Mouse (Mus musculus): ENCODE measurements around the gene Lce1h. TPM values are rescaled to one million over a fixed set of nuclear protein-coding genes. Genes with fewer than 3 reads are reported as not detected.

Gene Lce1h
- polyA plus RNA-seq, 1 experiment from 2014 or later: not detected

GRCm38 (mm10) chr3:92722631-92723030 is 42.2 kb downstream of the Lce1h start:
- Histone ChIP-seq H3K4me2 (ENCODE audit: low read depth, low read length) (no peak overlapping the region), H3K9ac (replicated peaks; ENCODE audit: low read length) (no peak overlapping the region), H3K36me3 (replicated peaks; ENCODE audit: control insufficient read depth, insufficient read depth, low read depth, low read length) (no peaks in the 10 kb centered on the region), H3K4me1 (ENCODE audit: control insufficient read depth, insufficient read depth, low read length) (no peaks in the 10 kb centered on the region), H3K27me3 (ENCODE audit: control insufficient read depth, insufficient read depth, low read length) (no peaks in the 10 kb centered on the region), H3K4me3 (ENCODE audit: low read depth, low read length) (no peak overlapping the region), H3K9me3 (replicated peaks; ENCODE audit: control insufficient read depth, low read length) (no peaks in the 10 kb centered on the region), H3K27ac (replicated peaks; ENCODE audit: low read depth, low read length) (no peak overlapping the region)
- ATAC-seq (replicated peaks; ENCODE audit: insufficient number of reproducible peaks, low FRiP score, low TSS enrichment, low read depth): no peak
- DNase-seq (ENCODE audit: low spot score): no peak
- 81% methylated on average over 5 of the region's 5 CpGs for WGBS

DNA sequence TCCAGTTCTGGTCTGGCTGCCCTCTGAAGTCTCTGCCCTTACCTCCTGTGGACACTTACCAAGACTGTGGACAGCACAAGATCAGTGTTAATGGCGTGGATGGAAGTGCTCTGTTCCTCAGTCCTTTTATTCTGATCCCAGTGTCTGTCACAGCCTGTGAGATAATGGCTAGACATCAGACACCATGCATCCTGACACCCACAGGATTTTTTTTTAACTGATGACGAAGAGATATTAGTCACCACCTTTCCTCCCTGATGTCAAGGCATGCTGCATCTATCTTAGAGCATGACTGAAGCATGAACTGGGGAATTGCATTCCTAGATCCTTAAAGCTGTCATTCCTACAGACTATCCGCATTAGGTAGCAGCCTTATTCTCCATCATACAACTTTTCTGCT is 44.6 kb downstream of the Lce1h start, which contains the start of gene Lce1f:
Lce1f (minus strand) TSS at position 101 of the 400 bp plus-strand sequence.
- Histone ChIP-seq H3K27ac (replicated peaks; ENCODE audit: low read depth, low read length) (no peak within 1 kb of the TSS), H3K27me3 (ENCODE audit: control insufficient read depth, insufficient read depth, low read length) (no peaks in the 10 kb centered on the region), H3K36me3 (replicated peaks; ENCODE audit: control insufficient read depth, insufficient read depth, low read depth, low read length) (no peaks in the 10 kb centered on the region), H3K4me2 (ENCODE audit: low read depth, low read length) (no peak within 1 kb of the TSS), H3K4me3 (ENCODE audit: low read depth, low read length) (no peak within 1 kb of the TSS), H3K9ac (replicated peaks; ENCODE audit: low read length) (no peak within 1 kb of the TSS), H3K4me1 (ENCODE audit: control insufficient read depth, insufficient read depth, low read length) (no peaks in the 10 kb centered on the region), H3K9me3 (replicated peaks; ENCODE audit: control insufficient read depth, low read length) (no peaks in the 10 kb centered on the region)
- 77% methylated on average over 3 of the region's 3 CpGs for WGBS
- ATAC-seq (replicated peaks; ENCODE audit: insufficient number of reproducible peaks, low FRiP score, low TSS enrichment, low read depth): no peak
- DNase-seq (ENCODE audit: low spot score): no peak

DNA sequence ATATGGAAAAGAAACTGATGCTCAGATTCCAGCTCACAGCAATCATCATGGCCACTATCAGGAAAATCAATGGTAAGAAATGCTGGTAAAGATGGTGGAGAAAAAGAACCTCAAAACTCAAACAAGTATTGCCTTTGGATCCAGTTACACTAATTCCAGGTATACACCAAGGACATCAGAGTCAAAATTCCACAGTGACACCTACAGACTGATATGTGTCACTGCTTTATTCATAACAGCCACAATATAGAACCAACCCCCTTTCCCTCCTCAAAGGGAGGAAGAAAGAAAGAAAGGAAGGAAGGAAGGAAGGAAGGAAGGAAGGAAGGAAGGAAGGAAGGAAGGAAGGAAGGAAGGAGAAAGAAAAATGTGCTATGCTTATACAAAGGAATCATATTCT is 49.7 kb downstream of the Lce1h start:
- Histone ChIP-seq H3K9me3 (replicated peaks; ENCODE audit: control insufficient read depth, low read length) (no peaks in the 10 kb centered on the region), H3K9ac (replicated peaks; ENCODE audit: low read length) (no peak overlapping the region), H3K27me3 (ENCODE audit: control insufficient read depth, insufficient read depth, low read length) (no peaks in the 10 kb centered on the region), H3K27ac (replicated peaks; ENCODE audit: low read depth, low read length) (no peak overlapping the region), H3K4me3 (ENCODE audit: low read depth, low read length) (no peak overlapping the region), H3K4me2 (ENCODE audit: low read depth, low read length) (no peak overlapping the region), H3K4me1 (ENCODE audit: control insufficient read depth, insufficient read depth, low read length) (no peaks in the 10 kb centered on the region), H3K36me3 (replicated peaks; ENCODE audit: control insufficient read depth, insufficient read depth, low read depth, low read length) (no peaks in the 10 kb centered on the region)
- no peak for ATAC-seq (replicated peaks; ENCODE audit: insufficient number of reproducible peaks, low FRiP score, low TSS enrichment, low read depth)
- DNase-seq (ENCODE audit: low spot score): no peak

Other genes with a start within 250 kb of the Lce1h start
- not detected in 2 replicates for gene 2310046K23Rik, start 230.6 kb downstream of the Lce1h start, polyA plus RNA-seq (2014; fragmentation: Nextera tagmentation; extraction: Ambion mirVana)
- gene Ivl, start 191.3 kb downstream of the Lce1h start, polyA plus RNA-seq (2014; fragmentation: Nextera tagmentation; extraction: Ambion mirVana): 0.17 TPM in 1 of 2 replicates, not detected in the other
- gene Smcp, start 176.1 kb downstream of the Lce1h start, polyA plus RNA-seq (2014; fragmentation: Nextera tagmentation; extraction: Ambion mirVana): not detected in 2 replicates
- gene 2210017I01Rik, start 157.6 kb downstream of the Lce1h start, polyA plus RNA-seq (2014; fragmentation: Nextera tagmentation; extraction: Ambion mirVana): not detected in 2 replicates
- gene Lce6a, start 143.4 kb downstream of the Lce1h start, polyA plus RNA-seq (2014; fragmentation: Nextera tagmentation; extraction: Ambion mirVana): not detected in 2 replicates
- gene Lce1a1, start 116.8 kb downstream of the Lce1h start, polyA plus RNA-seq (2014; fragmentation: Nextera tagmentation; extraction: Ambion mirVana): not detected in 2 replicates
- not detected in 2 replicates for gene Lce1b, start 108.1 kb downstream of the Lce1h start, polyA plus RNA-seq (2014; fragmentation: Nextera tagmentation; extraction: Ambion mirVana)
- not detected in 2 replicates for gene Lce1a2, start 94.8 kb downstream of the Lce1h start, polyA plus RNA-seq (2014; fragmentation: Nextera tagmentation; extraction: Ambion mirVana)
- gene Lce1c, start 85.8 kb downstream of the Lce1h start, polyA plus RNA-seq (2014; fragmentation: Nextera tagmentation; extraction: Ambion mirVana): not detected in 2 replicates
- gene Lce1d, start 77.9 kb downstream of the Lce1h start, polyA plus RNA-seq (2014; fragmentation: Nextera tagmentation; extraction: Ambion mirVana): not detected in 2 replicates
- gene Lce1e, start 56.0 kb downstream of the Lce1h start, polyA plus RNA-seq (2014; fragmentation: Nextera tagmentation; extraction: Ambion mirVana): not detected in 2 replicates
- gene Lce1f, start 44.7 kb downstream of the Lce1h start, polyA plus RNA-seq (2014; fragmentation: Nextera tagmentation; extraction: Ambion mirVana): not detected in 2 replicates
- gene Gm38119, start 26.0 kb downstream of the Lce1h start, polyA plus RNA-seq (2014; fragmentation: Nextera tagmentation; extraction: Ambion mirVana): not detected in 2 replicates
- not detected in 2 replicates for gene Lce1g, start 12.7 kb downstream of the Lce1h start, polyA plus RNA-seq (2014; fragmentation: Nextera tagmentation; extraction: Ambion mirVana)
- not detected in 2 replicates for gene Lce1i, start 13.8 kb upstream of the Lce1h start, polyA plus RNA-seq (2014; fragmentation: Nextera tagmentation; extraction: Ambion mirVana)
- not detected in 2 replicates for gene Lce1j, start 25.4 kb upstream of the Lce1h start, polyA plus RNA-seq (2014; fragmentation: Nextera tagmentation; extraction: Ambion mirVana)
- gene Lce1k, start 42.8 kb upstream of the Lce1h start, polyA plus RNA-seq (2014; fragmentation: Nextera tagmentation; extraction: Ambion mirVana): not detected in 2 replicates
- not detected in 2 replicates for gene Kprp, start 62.2 kb upstream of the Lce1h start, polyA plus RNA-seq (2014; fragmentation: Nextera tagmentation; extraction: Ambion mirVana)
- not detected in 2 replicates for gene Lce1l, start 86.2 kb upstream of the Lce1h start, polyA plus RNA-seq (2014; fragmentation: Nextera tagmentation; extraction: Ambion mirVana)
- not detected in 2 replicates for gene 2310050C09Rik, start 105.2 kb upstream of the Lce1h start, polyA plus RNA-seq (2014; fragmentation: Nextera tagmentation; extraction: Ambion mirVana)
- gene Lce3a, start 161.2 kb upstream of the Lce1h start, polyA plus RNA-seq (2014; fragmentation: Nextera tagmentation; extraction: Ambion mirVana): not detected in 2 replicates
- not detected in 2 replicates for gene Lce3b, start 167.9 kb upstream of the Lce1h start, polyA plus RNA-seq (2014; fragmentation: Nextera tagmentation; extraction: Ambion mirVana)
- not detected in 2 replicates for gene Lce3c, start 179.4 kb upstream of the Lce1h start, polyA plus RNA-seq (2014; fragmentation: Nextera tagmentation; extraction: Ambion mirVana)
- gene Lce3d, start 192.3 kb upstream of the Lce1h start, polyA plus RNA-seq (2014; fragmentation: Nextera tagmentation; extraction: Ambion mirVana): not detected in 2 replicates
- not detected in 2 replicates for gene Lce3e, start 202.0 kb upstream of the Lce1h start, polyA plus RNA-seq (2014; fragmentation: Nextera tagmentation; extraction: Ambion mirVana)
- gene Lce3f, start 227.2 kb upstream of the Lce1h start, polyA plus RNA-seq (2014; fragmentation: Nextera tagmentation; extraction: Ambion mirVana): not detected in 2 replicates